Mouse (Mus musculus) forebrain, embryonic 13.5 days (tissue): ENCODE results near the gene Mrgprf. TPM values are rescaled to one million over a fixed set of nuclear protein-coding genes. Genes with fewer than 3 reads are reported as not detected.

Source experiments
- polyA plus RNA-seq: library from polyadenylated mRNA; unstranded; fragments of >200 nt; fragmentation: Nextera tagmentation; extraction: Ambion mirVana; gene quantifications from 2 replicates; pipeline ENCODE4 v1.2.1, GENCODE M21; 2015

Gene Mrgprf
- polyA plus RNA-seq, 1 experiment from 2014 or later, result 1.9 TPM

Other genes starting within 250 kb of the Mrgprf start
- 0.28 and 0.49 TPM in 2 replicates for gene 1810010D01Rik, start 92.7 kb upstream of the Mrgprf start, polyA plus RNA-seq
- gene Tpcn2, start 16.8 kb upstream of the Mrgprf start, polyA plus RNA-seq, result 3.8 and 4.1 TPM in 2 replicates
- not detected in 2 replicates for gene Mrgprd, start 14.0 kb downstream of the Mrgprf start, polyA plus RNA-seq